Mouse (Mus musculus): ENCODE data around the gene Pou3f3.

DNA sequence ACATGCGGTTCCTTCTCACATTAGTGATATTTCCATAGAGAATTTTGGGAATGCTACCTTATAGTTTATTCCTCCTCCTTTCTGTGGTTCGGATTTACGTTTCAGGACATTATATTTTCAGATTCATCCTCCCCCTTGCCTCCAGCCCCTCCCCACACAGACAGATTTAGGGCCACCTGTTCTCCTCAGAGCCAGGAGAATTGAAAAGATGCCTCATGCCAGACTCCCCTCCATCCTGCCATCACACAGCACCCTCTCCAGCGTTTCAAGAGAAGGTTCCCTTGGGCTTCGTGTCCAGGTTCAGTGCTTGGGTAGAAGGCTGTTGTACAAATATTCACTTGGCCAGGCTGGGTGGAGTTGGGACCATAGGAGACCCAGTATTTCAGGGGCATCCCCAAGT is 25.8 kb downstream of the Pou3f3 start:
- no peak for TF ChIP-seq EP300 (IDR thresholded peaks at IDR 0.05; ENCODE audit: insufficient read depth, low read depth, low read length)
- TF ChIP-seq CTCF (IDR thresholded peaks at IDR 0.05; ENCODE audit: low read depth, low read length): no peak

Measured in ES-Bruce4 (cell line).